Mouse (Mus musculus) stomach, embryonic 15.5 days (tissue): ENCODE data around the gene Phf1. TPM values are rescaled to one million over a fixed set of nuclear protein-coding genes. Genes with fewer than 3 reads are reported as not detected.
A peak's percentile ranks its signal among the peaks of the same experiment; 100 is the strongest.

Experiments used
- ATAC-seq: fragments of 200-750 bp; cut with Nextera tagmentation; 2 replicates; pipeline ENCODE4 v1.8.0; 2017; ENCODE audit warnings: low read depth, moderate number of reproducible peaks, moderate TSS enrichment; ENCODE audit not compliant: insufficient read depth, low FRiP score
- H3K27ac ChIP-seq: fragments of 300-500 bp; sonication (generic); 2 replicates; pipeline ENCODE4 v1.5.1; 2015; ENCODE audit warnings: mild to moderate bottlenecking, inconsistent platforms
- H3K27me3 ChIP-seq: fragments of 300-500 bp; sonication (generic); replicated peaks from 2 replicates; pipeline ENCODE4 v1.6.1; 2015; ENCODE audit warnings: inconsistent platforms
- H3K36me3 ChIP-seq: fragments of 300-500 bp; sonication (generic); 2 replicates; pipeline ENCODE4 v1.6.1; 2015; ENCODE audit warnings: inconsistent platforms
- H3K4me1 ChIP-seq: fragments of 300-500 bp; sonication (generic); 2 replicates; pipeline ENCODE4 v1.6.1; 2015; ENCODE audit warnings: inconsistent platforms
- H3K4me2 ChIP-seq: fragments of 300-500 bp; sonication (generic); 2 replicates; pipeline ENCODE4 v1.6.1; 2015; ENCODE audit warnings: mild to moderate bottlenecking, inconsistent platforms
- H3K4me3 ChIP-seq: fragments of 300-500 bp; sonication (generic); replicated peaks from 2 replicates; pipeline ENCODE4 v1.5.1; 2015; ENCODE audit warnings: inconsistent platforms
- H3K9ac ChIP-seq: fragments of 300-500 bp; sonication (generic); 2 replicates; pipeline ENCODE4 v1.6.1; 2015; ENCODE audit warnings: inconsistent platforms
- H3K9me3 ChIP-seq: fragments of 300-500 bp; sonication (generic); 2 replicates; pipeline ENCODE4 v1.6.1; 2016; ENCODE audit warnings: inconsistent platforms
- WGBS: fragments of 180-500 bp; shearing (Covaris S2); methylation state at CpG from one replicate; pipeline ENCODE4 v1.1.7; 2015; 5-methylcytosine and 5-hydroxymethylcytosine counted together
- polyA plus RNA-seq: library from polyadenylated mRNA; unstranded; fragments of >200 nt; fragmentation: Nextera tagmentation; extraction: Ambion mirVana; gene quantifications from 2 replicates; pipeline ENCODE4 v1.2.1, GENCODE M21; 2015

Gene Phf1
- polyA plus RNA-seq, 1 experiment from 2014 or later: 8.5 TPM

GRCm38 (mm10) chr17:26935027-26935426 lies 2.2 kb downstream of the Phf1 start:
- H3K4me1 ChIP-seq: peaks cover 34% of the 10 kb centered on the region
- WGBS: 86% methylated on average over 9 of the region's 9 CpGs
- no peak overlapping the region for H3K27ac ChIP-seq
- no peaks in the 10 kb centered on the region for H3K9me3 ChIP-seq
- ATAC-seq: no peak
- H3K4me3 ChIP-seq: no peak overlapping the region
- no peak overlapping the region for H3K4me2 ChIP-seq
- H3K36me3 ChIP-seq: peaks cover 24% of the 10 kb centered on the region
- H3K9ac ChIP-seq: no peak overlapping the region
- H3K27me3 ChIP-seq: no peaks in the 10 kb centered on the region

- H3K4me2 ChIP-seq: no peak overlapping the region
- H3K36me3 ChIP-seq: peaks cover 24% of the 10 kb centered on the region
- ATAC-seq: no peak
- no peaks in the 10 kb centered on the region for H3K27me3 ChIP-seq
- H3K4me3 ChIP-seq: no peak overlapping the region
- 77% methylated on average over 12 of the region's 12 CpGs for WGBS
- H3K27ac ChIP-seq: no peak overlapping the region
- peaks cover 44% of the 10 kb centered on the region for H3K4me1 ChIP-seq
- no peaks in the 10 kb centered on the region for H3K9me3 ChIP-seq
- H3K9ac ChIP-seq: no peak overlapping the region
These were observed 3.6 kb downstream of the Phf1 start for GRCm38 (mm10) chr17:26936453-26936852.

GRCm38 (mm10) chr17:26936921-26937695 lies 4.3 kb downstream of the Phf1 start:
- no peaks in the 10 kb centered on the region for H3K9me3 ChIP-seq
- ATAC-seq: no peak
- H3K27me3 ChIP-seq: no peaks in the 10 kb centered on the region
- no peak overlapping the region for H3K4me2 ChIP-seq
- H3K4me1 ChIP-seq: peaks cover 44% of the 10 kb centered on the region
- 86% methylated on average over 15 of the region's 15 CpGs for WGBS
- no peak overlapping the region for H3K4me3 ChIP-seq
- H3K36me3 ChIP-seq: peaks cover 24% of the 10 kb centered on the region
- H3K9ac ChIP-seq: no peak overlapping the region
- H3K27ac ChIP-seq: no peak overlapping the region

- peaks cover 38% of the 10 kb centered on the region for H3K4me1 ChIP-seq
- 49% methylated on average over 16 of the region's 16 CpGs for WGBS
- peaks cover 24% of the 10 kb centered on the region for H3K36me3 ChIP-seq
- no peak for ATAC-seq
- no peaks in the 10 kb centered on the region for H3K27me3 ChIP-seq
- H3K4me2 ChIP-seq: peak overlapping the region; percentile 96
- H3K4me3 ChIP-seq: peak overlapping the region; percentile 63
- H3K9ac ChIP-seq: peak overlapping the region; percentile 67
- no peaks in the 10 kb centered on the region for H3K9me3 ChIP-seq
- peak overlapping the region; percentile 90 for H3K27ac ChIP-seq
These were observed 5.2 kb downstream of the Phf1 start for GRCm38 (mm10) chr17:26937883-26938695.

- H3K9ac ChIP-seq: peak overlapping the region; percentile 67
- H3K36me3 ChIP-seq: peaks cover 24% of the 10 kb centered on the region
- H3K27ac ChIP-seq: peak overlapping the region; percentile 90
- peak overlapping the region; percentile 96 for H3K4me2 ChIP-seq
- H3K27me3 ChIP-seq: no peaks in the 10 kb centered on the region
- WGBS: under 1% methylated on average over 22 of the region's 22 CpGs
- H3K4me1 ChIP-seq: peaks cover 33% of the 10 kb centered on the region
- no peak for ATAC-seq
- H3K9me3 ChIP-seq: no peaks in the 10 kb centered on the region
- H3K4me3 ChIP-seq: peak overlapping the region; percentile 63
These were observed 5.9 kb downstream of the Phf1 start for GRCm38 (mm10) chr17:26938731-26939130.

- Histone ChIP-seq H3K27ac (peak within 1 kb of the TSS; percentile 95), H3K27me3 (no peaks in the 10 kb centered on the region), H3K4me3 (peak within 1 kb of the TSS; percentile 63), H3K4me2 (peak within 1 kb of the TSS; percentile 96), H3K36me3 (peaks cover 22% of the 10 kb centered on the region), H3K9me3 (no peaks in the 10 kb centered on the region), H3K4me1 (peaks cover 27% of the 10 kb centered on the region), H3K9ac (peak within 1 kb of the TSS; percentile 67)
- WGBS: under 1% methylated on average over 68 of the region's 70 CpGs
- peak; percentile 93 for ATAC-seq
These were observed 6.5 kb downstream of the Phf1 start, which contains the start of gene Cuta for GRCm38 (mm10) chr17:26939178-26939972. Gene Cuta, minus strand, starts transcription at chr17:26939569.

GRCm38 (mm10) chr17:26939973-26940300 lies 7.1 kb downstream of the Phf1 start:
- peak overlapping the region; percentile 63 for H3K4me3 ChIP-seq
- no peaks in the 10 kb centered on the region for H3K27me3 ChIP-seq
- 2% methylated on average over 3 of the region's 3 CpGs for WGBS
- ATAC-seq: no peak
- H3K4me1 ChIP-seq: peaks cover 27% of the 10 kb centered on the region
- peak overlapping the region; percentile 84 for H3K4me2 ChIP-seq
- H3K9ac ChIP-seq: peak overlapping the region; percentile 66; the same call in 1 of the 2 replicates
- H3K27ac ChIP-seq: peak overlapping the region; percentile 95
- H3K36me3 ChIP-seq: peaks cover 19% of the 10 kb centered on the region
- no peaks in the 10 kb centered on the region for H3K9me3 ChIP-seq

GRCm38 (mm10) chr17:26941031-26941789 lies 8.4 kb downstream of the Phf1 start, which contains the start of gene Syngap1:
Gene Syngap1, plus strand, starts transcription at chr17:26941253.
- WGBS: 3% methylated on average over 16 of the region's 24 CpGs
- Histone ChIP-seq H3K4me1 (peaks cover 36% of the 10 kb centered on the region), H3K27me3 (no peaks in the 10 kb centered on the region), H3K4me2 (peak within 1 kb of the TSS; percentile 84), H3K36me3 (peaks cover 12% of the 10 kb centered on the region), H3K27ac (peak within 1 kb of the TSS; percentile 95), H3K9ac (peak within 1 kb of the TSS; percentile 66; the same call in 1 of the 2 replicates), H3K4me3 (peak within 1 kb of the TSS; percentile 63), H3K9me3 (no peaks in the 10 kb centered on the region)
- ATAC-seq: no peak

GRCm38 (mm10) chr17:26941841-26942570 lies 9.2 kb downstream of the Phf1 start:
- Histone ChIP-seq H3K4me2 (peak overlapping the region; percentile 84), H3K27me3 (no peaks in the 10 kb centered on the region), H3K4me3 (peak overlapping the region; percentile 44), H3K9ac (no peak overlapping the region), H3K36me3 (peaks cover 5% of the 10 kb centered on the region; the same call in 1 of the 2 replicates), H3K27ac (peak overlapping the region; percentile 68; the same call in 1 of the 2 replicates), H3K4me1 (peaks cover 42% of the 10 kb centered on the region), H3K9me3 (no peaks in the 10 kb centered on the region)
- no peak for ATAC-seq
- 18% methylated on average over 4 of the region's 4 CpGs for WGBS

- H3K4me2 ChIP-seq: peak overlapping the region; percentile 68
- H3K4me1 ChIP-seq: peaks cover 39% of the 10 kb centered on the region
- peak overlapping the region; percentile 58 for H3K27ac ChIP-seq
- no peaks in the 10 kb centered on the region for H3K36me3 ChIP-seq
- no peak for ATAC-seq
- H3K4me3 ChIP-seq: peak overlapping the region; percentile 39
- 0 out of 2 replicates have a peak overlapping the region, but pooled peaks have one; percentile 5 for H3K9ac ChIP-seq
- WGBS: 31% methylated on average over 13 of the region's 13 CpGs
- H3K27me3 ChIP-seq: no peaks in the 10 kb centered on the region
- no peaks in the 10 kb centered on the region for H3K9me3 ChIP-seq
These were observed 13.1 kb downstream of the Phf1 start for GRCm38 (mm10) chr17:26945824-26946495.
